Mouse (Mus musculus): Measurements from ENCODE around the gene Gm17542.

DNA sequence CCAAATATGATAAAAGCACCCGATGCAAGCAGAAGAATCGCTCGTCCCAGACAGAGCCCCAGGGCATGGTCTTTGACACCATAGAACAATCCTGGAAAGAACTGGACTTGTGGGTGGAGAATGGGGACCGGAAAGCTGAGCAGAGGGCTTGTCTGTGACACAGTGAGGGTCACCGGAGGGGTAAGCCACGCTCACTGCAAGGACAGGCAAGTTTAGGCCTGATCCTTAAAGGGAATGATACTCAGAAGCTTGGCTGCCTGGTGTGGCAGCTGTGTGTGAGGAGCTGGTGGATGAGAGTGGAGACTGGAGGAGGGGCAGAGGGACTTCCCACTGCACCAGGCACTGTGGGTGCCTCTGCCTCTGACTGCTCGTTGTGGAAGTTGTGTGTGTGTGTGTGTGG lies 27.0 kb downstream of the Gm17542 start:
- TF ChIP-seq CTCF (IDR thresholded peaks at IDR 0.05; ENCODE audit: low read depth, low read length) (no peak), POLR2A (IDR thresholded peaks at IDR 0.05; ENCODE audit: insufficient read depth, low read length) (no peak), EP300 (IDR thresholded peaks at IDR 0.05; ENCODE audit: insufficient read depth, low read depth, low read length) (no peak)

All from ES-Bruce4 (cell line).